Mouse (Mus musculus) cerebellum, postnatal 14 days (tissue): Measurements from ENCODE around the gene Zfp786.
"Not testable (repeated sequence)": the region's sequence is repeated elsewhere in the genome, so short reads cannot be mapped to it uniquely, and the experiment has no call there.

Source experiments
- DNase-seq, 2 experiments: peaks; one replicate each; pipeline ENCODE4 v3.0.0; 2021; ENCODE audit warnings: mixed read lengths in 2 of 2

Zfp786 gene

DNA sequence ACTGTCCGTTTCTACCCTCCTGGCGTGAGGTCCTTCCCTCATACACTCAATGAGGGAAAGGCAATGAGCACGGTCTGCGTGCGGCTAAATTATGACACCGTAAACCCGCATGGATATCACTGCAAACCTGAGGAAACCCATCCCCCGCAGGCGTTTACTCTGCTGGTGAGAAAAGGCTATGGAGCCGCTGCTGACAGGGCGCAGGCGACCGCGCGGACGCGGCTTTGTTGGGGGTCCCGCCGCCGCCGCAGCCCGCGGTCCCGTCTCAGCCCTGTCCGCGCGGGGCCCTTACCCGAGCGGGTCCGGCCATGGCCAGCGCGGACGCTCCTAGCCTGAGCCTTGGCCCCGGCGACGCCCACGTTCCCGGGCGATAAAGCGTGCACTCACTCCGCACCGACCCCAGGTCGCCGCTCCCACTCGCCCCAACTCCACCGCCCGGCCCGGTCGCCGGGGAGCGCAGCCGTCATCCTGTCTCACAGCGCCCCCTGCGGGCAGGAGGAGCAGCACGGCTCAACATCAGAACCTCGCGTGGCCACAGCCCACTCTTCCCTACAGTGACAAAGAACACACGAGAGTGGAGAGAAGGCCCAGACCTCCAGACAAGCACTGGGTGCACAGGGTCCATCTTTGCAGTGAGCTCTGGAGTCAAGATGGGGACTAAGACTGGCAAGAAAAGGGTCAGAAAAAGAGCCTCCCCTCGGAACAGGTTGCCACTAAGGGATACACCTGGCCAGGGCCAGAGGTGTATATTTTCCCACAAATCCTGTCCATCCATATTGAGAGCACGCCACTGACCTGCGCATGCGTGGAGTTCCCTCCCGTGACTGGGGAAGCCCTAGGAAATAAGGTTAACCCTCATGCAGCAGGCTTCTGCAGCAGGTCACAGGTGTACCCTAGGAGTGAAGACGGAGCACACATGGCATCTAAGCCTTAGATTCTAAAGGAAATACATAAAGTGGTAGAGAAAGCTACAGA lies at the start of gene Zfp786:
Gene Zfp786, minus strand, starts transcription at position 764 of the 975 bp plus-strand sequence.
- peak; percentile 98 to 99 for DNase-seq

DNA sequence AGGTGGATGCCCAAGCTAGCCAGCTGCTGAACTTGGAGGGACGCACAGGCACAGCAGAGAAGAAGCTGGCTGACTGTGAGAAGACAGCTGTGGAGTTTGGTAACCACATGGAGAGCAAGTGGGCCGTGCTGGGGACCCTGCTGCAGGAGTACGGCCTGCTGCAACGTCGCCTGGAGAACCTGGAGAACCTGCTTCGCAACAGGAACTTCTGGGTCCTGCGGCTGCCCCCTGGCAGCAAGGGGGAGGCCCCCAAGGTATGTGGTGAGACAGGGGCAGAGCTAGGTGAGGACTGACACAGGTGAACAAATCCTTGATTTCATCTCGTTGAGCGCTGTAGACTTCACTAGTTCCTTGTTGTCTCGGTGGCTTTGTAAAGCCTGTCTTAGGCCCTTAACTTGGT lies 49.5 kb upstream of the Zfp786 start:
- no peak for DNase-seq

DNA sequence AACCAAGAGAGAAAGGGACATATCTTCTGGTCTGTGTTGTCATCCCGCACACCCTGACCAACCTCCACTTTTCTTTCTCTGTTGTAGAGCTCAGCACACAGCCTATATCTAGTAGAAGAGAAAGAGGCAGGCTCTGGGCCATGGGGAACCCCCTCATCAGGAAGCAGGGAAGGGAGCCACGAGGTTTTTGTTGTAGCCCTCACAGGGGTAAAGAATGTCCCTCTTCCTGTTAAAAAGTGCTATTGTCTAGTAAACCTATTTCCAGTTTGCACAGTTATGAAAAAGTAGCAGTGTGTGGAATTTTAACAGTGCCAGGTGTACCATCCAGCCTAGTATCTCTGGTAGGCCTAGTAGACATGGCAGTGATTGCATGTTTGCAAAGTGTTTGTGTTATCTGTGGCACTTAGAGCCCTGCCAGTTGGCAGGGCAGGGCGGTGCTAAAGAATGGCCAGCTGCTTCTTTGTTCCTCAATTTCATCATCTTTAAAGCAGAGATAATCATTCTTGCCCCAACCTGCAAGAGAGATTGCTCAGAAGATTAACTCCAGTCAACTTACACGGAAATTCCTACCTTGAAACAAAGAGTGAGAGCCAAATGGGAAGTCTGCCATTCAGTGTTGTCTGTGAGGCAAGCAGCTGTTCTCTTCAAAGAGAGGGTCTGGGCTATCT lies 48.5 kb upstream of the Zfp786 start:
- DNase-seq, result no peak

- peak in 1 of 2 experiments; percentile 11 for DNase-seq
Observed at GRCm38 (mm10) chr6:47878593-47878992, 47.9 kb upstream of the Zfp786 start.

GRCm38 (mm10) chr6:47878133-47878514 lies 47.5 kb upstream of the Zfp786 start:
- no peak for DNase-seq

DNA sequence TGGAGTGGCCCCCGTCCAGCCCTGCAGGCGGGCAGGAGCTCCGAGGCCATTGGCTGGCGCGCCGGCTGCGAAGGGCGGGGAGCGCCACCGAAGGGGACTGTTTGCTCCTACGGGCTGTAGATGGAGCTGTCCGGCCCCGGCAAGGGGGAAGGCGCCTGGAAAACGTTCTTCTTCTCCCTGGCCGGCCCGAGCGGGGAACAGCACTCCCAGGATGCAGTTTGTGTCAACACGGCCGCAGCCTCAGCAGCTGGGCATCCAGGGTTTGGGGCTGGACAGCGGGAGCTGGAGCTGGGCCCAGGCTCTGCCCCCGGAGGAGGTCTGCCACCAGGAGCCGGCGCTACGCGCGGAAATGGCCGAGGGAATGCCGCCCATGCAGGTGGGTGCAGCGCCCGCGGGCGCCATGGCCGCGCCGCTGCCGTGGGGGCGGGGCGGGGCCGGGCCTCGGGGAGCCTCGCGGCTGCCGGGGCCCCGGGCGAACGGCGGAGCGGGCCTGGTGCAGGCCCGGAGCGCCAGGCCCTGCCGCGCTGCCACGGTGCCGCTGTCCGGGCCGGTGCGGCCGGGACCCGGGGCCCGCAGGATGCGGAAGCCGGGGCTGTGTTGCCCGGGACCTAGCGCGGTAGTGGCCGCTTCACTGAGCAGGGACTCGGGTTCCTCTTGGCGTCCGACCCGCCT lies 46.9 kb upstream of the Zfp786 start:
- peak; percentile 93 to 94 for DNase-seq

GRCm38 (mm10) chr6:47877058-47877457 lies 46.4 kb upstream of the Zfp786 start, which contains the start of gene Zfp282:
TSS of gene Zfp282 (plus strand) at chr6:47877204.
- no peak for DNase-seq

GRCm38 (mm10) chr6:47872266-47872665 lies 41.6 kb upstream of the Zfp786 start:
- no peak for DNase-seq

GRCm38 (mm10) chr6:47857729-47858128 lies 27.1 kb upstream of the Zfp786 start:
- DNase-seq, result not testable (repeated sequence)

- DNase-seq, result no peak
Observed at GRCm38 (mm10) chr6:47857241-47857640, 26.6 kb upstream of the Zfp786 start.

DNA sequence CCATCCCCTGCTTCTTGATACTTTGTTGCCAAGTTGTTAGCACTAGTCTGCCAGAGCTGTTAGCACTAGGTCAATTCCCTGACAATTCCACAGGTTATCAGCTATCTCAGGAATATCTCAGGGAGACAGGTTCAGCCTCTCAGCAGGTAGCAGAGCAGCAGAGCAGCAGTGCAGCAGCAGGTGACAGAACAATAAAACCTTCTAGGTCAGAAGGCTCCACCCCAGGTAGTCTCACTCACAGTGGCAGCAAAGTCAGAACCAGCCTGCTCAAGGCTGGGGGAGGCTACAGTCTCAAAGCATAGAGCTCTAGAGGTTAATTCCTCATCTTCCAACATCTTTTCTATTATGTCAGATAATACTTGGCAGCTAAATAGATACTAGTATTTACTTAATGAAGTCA lies 15.1 kb upstream of the Zfp786 start:
- no peak for DNase-seq

GRCm38 (mm10) chr6:47842337-47842736 lies 11.7 kb upstream of the Zfp786 start:
- no peak for DNase-seq

- no peak for DNase-seq
Observed at GRCm38 (mm10) chr6:47841831-47842230, 11.2 kb upstream of the Zfp786 start.

DNA sequence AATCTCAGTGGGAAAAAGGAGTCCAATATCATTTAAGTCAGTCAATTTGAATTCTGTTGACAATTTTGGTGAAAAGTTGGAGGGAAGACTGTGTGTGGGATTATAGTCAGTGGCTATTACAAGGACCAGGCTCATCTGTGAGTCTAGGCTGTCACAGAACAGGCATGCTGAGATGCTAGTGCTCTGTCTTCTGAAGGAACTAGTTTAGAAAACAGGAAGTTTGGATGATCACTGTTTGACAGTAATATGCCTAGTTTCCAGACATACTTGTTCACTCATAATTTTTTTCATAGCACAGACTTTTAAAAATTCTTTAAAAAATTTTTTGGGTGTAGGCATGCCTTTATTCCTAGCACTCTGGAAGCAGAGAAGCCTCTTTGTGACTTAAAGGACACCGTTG lies 10.4 kb upstream of the Zfp786 start:
- no peak for DNase-seq

DNA sequence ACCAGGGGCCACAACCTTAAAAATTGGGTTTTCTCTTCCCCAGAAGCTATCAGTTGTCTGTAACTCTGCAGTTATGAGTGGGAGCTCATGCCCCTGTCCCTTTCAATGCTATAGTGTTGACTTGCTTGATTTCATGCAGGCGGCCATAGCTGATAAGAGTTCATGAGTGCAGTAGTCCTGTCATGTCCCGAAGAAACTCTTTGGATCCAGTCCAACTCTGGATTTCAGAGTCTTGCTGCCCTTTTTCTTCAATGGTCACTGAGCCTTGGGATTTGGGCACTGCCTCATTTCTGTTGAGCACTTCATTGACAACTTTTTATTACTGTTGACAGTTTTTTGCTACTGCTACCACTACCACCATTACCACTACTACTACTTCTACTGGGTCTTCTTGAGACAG lies 7.0 kb upstream of the Zfp786 start:
- DNase-seq, result no peak

GRCm38 (mm10) chr6:47835984-47836521 lies 5.4 kb upstream of the Zfp786 start:
- peak; percentile 76 to 77 for DNase-seq

DNA sequence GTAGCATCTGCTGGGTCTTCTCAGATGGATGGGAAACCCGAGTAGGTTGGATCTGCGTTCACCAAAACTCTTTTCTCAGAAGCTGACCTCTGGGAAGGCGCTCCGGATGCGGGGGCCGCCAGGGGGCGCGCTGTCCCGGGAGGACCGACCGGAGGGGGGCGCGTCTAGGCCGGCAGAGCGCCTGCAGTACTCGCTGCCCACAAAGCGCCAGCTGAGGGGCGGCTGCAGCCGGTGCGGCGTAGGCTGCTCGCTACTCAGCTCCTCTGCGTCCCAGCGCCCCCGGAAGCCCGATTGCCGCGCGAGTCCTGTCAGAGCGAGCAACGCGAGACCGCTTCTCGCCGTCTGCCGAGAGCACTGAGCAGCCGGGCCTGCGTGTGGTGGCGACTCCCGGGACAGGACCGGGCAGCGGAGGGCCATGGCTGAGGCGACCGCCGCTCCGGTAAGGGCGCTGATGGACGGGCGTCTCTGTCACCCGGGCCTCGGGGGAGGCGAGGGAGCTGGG lies 4.9 kb upstream of the Zfp786 start, which contains the start of gene Zfp398:
Gene Zfp398, plus strand, starts transcription at position 180 of the 502 bp plus-strand sequence.
- DNase-seq, result peak; percentile 99

DNA sequence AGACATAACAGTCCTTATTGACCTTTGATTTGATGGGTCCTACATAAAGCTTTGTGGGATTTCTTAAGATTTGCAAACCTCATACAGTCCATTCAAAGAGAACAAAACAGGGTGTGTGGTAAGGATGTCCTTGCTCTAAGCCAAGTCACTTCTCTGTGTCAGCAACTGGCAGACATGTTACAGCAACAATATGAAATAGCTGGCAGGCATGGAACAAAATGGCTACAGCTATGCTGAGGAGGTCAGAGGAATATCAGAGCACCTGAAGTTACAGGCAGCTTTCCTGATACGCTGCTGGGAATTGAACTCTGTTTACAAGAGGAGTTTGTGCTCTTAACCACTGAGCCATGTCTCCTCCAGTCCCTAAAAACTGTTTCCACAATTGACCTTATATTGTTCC lies 1.6 kb upstream of the Zfp786 start:
- DNase-seq, result no peak

GRCm38 (mm10) chr6:47828950-47829349 lies 1.7 kb downstream of the Zfp786 start:
- DNase-seq, result peak in 1 of 2 experiments; percentile 42

DNA sequence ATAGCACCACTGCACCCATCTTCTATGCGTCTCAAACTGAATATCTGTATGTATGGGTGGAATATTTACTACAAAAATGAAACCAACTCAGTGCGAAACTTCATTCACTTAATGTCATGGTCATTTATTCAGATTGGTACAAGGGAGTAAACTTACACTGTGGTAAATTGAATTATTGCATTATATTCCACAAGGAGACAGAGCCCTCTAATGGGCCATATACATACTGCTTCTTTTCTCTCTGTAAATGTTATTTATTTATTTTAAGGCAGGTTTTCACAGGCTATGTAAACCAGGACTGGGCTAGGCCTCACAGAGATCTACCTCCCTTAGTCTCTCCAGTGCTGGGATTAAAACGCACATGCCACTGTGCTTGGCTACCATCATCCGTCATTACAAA lies 3.2 kb downstream of the Zfp786 start:
- no peak for DNase-seq

DNA sequence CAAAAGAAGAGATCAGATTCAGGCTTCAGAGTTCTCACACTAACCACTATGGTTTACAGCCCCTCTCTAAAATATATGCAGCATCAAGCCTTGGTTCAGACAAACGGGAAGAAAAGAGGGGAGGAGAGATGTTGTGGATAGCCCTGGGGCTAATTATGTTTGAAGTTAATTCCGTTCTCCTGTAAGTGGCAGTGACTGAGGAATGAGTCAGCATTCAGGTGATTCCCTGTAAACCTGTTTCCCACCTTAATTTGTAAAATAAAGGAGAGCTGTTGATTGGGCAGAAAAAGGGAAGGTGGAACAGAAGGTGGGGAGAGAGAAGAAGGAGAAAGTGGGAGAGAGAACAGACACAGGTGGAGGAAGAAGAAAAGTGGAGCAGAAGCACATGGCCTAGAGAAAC lies 6.4 kb downstream of the Zfp786 start:
- DNase-seq, result no peak

DNA sequence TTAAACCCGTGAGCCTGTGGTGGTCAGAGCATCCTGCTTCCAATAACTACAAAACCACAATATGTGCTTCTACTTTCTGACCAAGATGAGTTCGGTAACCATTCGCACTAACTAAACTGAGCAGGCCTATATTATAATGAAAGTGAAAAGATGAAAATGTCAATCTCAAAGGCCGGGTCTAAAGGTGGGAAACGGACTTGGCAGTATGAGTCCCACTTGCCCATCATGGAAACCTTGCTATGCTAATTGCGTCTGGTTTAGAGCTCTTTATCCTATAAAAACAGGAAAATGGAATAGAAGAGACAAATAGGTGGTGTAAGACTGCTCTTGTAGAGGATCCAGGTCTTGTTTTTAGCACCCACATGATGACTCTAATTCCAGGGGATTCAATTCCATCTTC lies 8.9 kb downstream of the Zfp786 start:
- no peak for DNase-seq

DNA sequence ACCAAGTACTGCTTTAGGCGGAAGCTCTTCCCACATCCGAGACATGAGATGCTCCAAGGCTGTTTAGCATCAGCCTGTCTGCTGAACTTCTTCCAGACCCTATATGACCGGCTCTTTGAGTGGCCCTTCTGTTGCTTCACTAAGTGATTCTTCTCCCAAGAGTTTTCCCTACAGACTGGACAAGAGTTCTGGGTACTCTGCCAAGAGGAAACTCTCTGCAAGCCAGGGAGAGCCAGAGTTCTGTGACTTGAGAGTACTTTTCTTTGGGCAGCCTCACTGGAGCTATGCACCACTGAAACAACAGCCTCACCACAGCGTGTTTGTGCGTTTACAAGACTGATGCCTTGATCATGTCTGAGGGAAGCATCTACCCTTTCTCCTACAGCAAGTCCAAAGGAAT lies 9.4 kb downstream of the Zfp786 start:
- no peak for DNase-seq
